Mouse (Mus musculus): ENCODE results near the gene Ubqln1. TPM values are rescaled to one million over a fixed set of nuclear protein-coding genes. Genes with fewer than 3 reads are reported as not detected.

The Ubqln1 gene
- total RNA-seq, 4 experiments from 2014 or later = 146 to 154 (median 149) TPM

DNA sequence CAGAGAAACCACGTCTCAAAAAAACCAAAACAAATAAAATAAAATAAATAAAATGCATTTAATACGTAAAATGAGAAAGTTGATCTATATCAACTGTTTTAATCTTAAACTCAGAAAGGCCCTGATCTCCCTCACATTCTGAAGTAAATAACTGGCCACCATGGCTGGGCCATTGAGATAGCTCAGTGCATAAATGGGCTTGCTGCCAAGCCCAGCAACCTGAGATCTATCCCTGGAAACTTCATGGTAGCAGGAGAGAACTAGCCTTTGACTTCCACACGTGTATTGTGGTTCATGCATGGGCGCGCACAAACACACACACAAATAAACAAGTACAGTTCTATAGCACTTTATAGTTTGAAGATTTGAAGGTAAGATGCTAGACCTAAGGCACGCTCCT lies 14.1 kb downstream of the Ubqln1 start:
- no peak for DNase-seq (ENCODE audit: low spot score in 2 of 2)

DNA sequence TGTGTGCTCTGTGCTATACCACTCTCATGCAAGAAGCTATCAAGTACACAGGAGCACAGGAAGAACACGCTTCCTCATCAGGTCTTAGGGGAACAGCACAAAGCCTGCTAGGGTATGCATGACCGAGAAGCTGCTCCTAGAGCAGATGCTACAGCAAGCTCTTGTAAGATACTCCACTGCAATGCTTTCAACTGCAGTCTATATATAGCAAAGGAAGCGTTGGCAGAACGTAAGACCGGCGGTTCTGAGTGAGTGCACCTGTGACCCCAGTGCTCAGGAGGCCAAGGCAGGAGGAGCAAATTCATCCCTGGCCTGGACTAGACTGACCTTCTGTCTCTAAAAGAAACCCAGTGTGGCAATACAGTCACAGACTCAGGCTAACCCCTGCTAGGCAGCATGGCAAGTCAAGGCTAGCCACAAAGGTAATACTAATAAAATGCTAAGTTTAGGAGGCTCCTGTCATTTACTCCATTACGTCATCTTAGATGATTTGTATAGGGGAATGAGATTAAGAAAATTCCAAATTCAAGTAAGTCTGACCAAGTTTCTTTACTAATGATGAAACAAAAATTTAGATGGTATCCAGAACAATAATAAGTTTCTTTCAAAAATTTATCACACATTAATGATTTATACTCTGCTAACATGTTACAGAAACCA lies 17.3 kb downstream of the Ubqln1 start:
- no peak for DNase-seq (ENCODE audit: low spot score in 2 of 2)

DNA sequence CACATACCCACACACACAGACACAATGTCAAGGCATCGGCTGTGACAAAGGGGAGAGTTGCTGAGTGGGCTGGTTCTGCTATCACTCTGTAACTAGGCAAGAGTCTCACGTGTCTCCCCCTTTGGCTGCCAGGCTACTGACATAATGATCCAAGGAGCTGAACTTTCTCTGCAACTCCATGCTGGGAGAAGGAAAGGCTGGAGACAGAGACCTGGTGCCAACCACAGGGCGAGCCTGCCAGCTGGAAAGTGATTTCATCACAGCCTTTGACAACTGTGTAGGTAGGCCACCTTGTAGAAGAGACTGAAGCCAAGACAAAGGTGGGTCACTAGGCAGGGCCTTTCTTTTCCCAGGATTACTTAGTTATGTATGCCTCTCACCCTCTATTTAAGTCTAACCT lies 18.2 kb downstream of the Ubqln1 start:
- DNase-seq (ENCODE audit: low spot score in 2 of 2) = no peak

DNA sequence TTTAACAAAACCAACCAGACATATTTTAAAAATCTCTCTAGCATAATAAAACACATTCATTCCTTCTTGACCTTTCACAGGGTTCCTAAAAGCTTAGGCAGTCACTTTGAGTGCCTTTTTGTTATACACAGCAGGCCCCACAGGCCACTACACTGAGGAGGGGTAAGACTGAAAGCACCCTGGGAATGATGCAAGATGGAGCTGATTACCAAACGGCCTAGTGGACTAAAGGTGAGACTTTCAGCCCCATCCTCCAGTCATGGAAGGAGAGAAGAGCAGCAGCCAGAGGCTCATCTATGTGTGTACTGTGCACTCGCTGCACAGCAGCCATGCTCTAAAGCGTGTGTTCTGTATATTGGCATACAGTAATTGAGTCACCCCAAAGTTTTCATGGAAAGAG lies 20.5 kb downstream of the Ubqln1 start:
- DNase-seq (ENCODE audit: low spot score in 2 of 2) = no peak

DNA sequence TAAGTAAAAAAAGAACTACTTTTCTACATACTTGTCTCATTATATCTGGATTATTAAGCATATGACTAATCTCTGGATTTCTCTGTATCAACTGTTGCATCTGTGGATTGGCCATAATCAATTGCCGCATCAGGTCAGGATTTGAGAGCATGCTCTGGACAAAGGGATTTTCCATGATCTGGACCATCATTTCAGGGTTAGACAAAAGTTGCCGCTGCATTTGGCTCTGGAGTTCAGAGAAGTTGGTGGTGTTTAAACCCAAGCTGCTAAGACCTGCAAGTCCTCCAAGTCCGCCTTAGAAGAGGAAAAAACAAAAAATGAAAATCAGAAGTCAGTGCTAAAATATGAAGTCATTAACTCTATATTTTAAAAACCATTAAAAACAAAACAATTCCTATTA lies 22.2 kb downstream of the Ubqln1 start:
- DNase-seq (ENCODE audit: low spot score in 2 of 2) = no peak

DNA sequence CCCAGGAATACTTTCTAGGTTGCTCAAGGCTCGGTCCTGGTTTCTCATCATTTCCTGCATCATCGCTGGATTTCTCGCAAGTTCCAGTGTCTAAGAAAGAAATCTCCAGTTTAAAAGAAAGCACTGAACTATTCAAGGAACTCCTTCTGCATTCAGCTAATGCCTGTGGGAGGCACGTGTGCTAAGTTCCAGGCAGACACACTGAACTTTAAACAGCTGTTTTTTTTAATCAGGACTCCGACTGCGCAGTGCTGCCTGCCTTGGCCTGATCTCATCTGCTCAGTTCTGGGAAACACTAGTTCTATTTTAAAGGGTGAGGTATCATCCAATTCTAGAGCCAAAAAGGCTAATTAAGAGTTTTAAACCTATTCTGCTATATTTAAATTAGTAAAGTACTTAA lies 23.3 kb downstream of the Ubqln1 start:
- no peak for DNase-seq (ENCODE audit: low spot score in 2 of 2)

- DNase-seq (ENCODE audit: low spot score in 2 of 2) = no peak
These were observed 23.9 kb downstream of the Ubqln1 start for GRCm38 (mm10) chr13:58191516-58191915.

DNA sequence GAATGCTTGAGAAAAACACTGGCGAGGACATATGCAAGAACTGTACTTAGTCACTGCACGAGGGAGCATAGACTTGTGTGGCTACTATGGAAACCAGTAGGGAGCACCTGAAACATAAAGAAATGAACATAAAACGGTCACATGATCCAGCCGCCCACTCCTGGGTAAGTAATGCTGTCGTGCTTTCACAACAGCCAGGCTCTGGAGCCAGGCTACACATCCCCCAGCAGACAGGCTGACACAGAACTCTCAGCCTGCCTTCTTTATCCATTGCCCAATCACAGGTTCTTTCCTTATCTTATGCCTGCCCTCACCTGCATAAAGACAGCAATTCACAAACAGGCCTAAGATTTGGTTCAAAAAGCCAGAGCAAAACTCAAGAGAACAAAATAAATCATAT lies 26.0 kb downstream of the Ubqln1 start:
- DNase-seq (ENCODE audit: low spot score in 2 of 2) = peak in 1 of 2 experiments; percentile 67

DNA sequence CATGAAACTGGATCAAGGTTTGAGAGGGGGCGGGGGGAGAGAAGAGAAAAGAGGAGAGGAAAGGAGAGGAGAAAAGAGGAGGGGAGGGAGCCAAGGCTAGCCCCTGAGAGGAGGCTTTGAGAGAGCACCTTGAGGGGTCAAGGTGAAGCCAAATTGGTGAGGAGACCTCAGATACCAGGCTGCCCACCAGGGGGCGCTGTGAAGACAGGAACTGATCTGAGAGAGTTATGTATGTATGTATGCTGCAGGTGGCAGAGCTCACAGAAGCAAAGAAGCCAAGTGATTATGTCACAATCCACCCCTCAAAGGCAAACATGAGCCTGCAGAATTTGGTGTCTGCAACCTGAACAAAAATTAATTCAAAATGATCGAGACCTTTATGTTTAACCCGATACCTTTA lies 27.0 kb downstream of the Ubqln1 start:
- peak; percentile 78 for DNase-seq (ENCODE audit: low spot score in 2 of 2)

DNA sequence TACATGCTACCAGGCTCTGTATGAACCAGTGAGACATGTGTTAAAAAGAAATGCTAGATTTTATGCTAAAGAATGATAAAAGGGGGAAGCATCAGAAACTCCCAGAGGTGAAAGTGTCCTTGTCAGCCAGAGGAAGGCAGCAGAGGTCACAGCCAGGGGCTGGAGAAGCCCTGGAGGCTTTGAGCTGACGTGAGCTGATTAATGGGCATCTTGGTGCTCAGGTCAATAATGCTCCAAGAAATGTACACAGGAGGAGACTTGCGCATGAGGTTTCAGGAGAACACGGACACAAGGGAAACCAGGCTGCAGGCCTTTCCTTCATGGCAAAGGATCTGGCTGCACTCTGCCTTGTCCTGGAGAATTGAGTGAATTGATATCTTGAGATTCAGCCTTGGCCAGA lies 27.7 kb downstream of the Ubqln1 start:
- no peak for DNase-seq (ENCODE audit: low spot score in 2 of 2)

GRCm38 (mm10) chr13:58186281-58186680 lies 29.2 kb downstream of the Ubqln1 start:
- peak in 1 of 2 experiments; percentile 47 for DNase-seq (ENCODE audit: low spot score in 2 of 2)

DNA sequence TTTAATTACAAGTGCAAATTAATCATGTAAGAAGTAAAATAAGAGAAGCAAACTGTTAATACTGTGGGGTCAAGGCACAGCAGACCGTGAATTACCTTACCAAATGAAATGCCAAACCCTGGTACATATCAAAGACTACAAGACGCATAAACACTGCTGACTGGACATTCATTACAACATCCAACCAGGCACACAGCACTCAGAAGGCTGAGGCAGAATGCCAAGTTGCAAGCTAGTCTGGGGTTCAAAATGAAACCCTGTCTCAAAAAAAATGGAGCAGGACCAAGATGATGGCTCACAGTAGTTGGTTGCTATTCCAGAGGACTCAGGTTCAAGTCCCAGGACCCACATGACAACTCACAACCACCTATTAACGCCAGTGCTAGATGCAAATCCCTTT lies 31.3 kb downstream of the Ubqln1 start:
- DNase-seq (ENCODE audit: low spot score in 2 of 2) = no peak

DNA sequence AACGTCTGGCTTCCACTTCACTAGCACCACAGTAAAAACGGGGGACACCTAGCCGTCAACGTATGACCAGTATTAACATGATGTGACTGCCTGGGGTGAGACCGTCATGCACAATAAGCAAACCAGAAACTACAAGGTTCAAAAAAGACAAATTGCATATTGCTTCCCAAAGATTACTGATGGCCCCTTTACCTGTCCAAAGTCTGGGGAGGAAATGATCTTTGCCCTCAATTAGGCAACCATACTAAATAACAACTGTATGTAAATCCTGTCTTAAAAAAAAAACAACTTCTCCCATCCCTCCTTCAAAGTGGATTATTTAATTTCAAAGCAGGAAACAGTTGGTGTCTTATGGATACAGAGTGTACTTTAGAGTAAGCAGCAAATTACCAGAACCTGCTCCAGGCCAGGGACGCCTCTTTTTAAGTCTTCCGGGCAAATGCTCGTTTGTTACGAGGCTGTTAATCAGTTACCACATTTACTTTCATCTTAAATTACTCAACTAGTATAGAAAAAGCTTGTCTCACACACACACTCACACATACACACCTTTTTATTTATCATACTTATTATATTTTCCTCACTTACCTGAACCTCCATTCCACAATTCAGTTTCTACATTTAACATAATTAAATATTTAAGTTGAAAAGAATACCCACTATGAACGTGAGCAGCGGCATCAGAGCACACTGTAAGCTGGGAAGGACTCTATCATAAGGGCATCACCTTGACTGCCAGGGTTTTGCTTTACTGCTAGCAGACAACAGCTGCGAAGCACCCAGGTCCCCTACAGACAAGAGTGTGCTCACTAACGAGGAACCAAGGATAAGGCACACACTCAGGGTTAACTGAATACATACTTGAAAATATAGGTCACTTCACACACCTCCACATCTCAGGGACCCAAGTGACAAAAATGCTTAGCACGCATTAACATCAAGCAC lies 33.6 kb downstream of the Ubqln1 start:
- no peak for DNase-seq (ENCODE audit: low spot score in 2 of 2)

DNA sequence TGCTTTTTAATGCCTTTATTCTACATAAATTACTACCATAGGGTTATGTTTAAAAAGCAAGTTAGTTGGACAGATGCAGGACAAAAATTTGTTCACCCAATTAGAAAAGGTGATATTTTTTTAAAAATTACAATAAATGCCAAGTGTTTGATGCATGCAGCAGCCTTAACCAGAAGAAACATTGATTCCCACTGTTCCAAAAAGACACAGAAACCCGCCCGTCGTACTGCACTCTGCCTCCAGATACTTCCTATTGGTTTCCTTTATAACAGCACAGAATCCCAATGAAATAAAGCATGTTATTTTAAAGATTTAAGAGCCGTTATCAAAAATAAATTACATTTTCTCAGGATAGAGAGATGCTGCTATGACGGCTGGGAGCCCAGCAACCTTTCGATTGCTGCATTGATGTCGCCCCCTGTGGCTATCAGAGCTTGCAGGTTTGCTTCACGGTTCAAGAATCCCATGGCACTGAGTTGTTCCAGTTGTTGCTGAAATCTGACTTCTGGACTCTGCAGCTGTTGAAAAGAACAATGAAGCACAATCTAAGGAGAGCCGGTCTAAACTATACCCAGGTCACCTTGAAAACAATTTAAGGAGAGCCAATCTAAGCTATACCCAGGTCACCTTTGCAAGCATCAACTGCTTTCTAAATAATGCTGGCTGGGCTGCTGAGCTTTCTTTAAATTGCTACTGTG lies 37.8 kb downstream of the Ubqln1 start:
- peak; percentile 100 for DNase-seq (ENCODE audit: low spot score in 2 of 2)

DNA sequence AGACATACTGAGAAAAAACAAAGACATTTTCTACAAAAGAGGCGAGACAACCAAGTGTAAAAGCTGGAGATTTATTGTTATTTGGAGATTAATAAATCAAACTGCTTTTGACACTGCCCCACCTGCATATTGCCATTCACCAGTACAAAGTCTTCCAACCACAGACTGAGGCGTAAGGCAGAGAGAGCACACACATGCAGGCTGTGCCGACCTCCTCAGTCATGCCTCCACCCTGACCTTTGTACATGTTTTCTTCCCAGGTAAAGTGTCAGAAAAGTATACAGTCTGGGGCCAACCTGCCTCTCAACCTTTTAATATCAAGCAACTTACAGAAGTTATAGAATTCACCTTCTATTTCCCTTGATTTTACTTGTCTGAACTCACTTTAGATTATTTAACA lies 39.3 kb downstream of the Ubqln1 start:
- DNase-seq (ENCODE audit: low spot score in 2 of 2) = no peak

GRCm38 (mm10) chr13:58168119-58168518 lies 47.3 kb downstream of the Ubqln1 start:
- no peak for DNase-seq (ENCODE audit: low spot score in 2 of 2)

- DNase-seq (ENCODE audit: low spot score in 2 of 2) = no peak
These were observed 52.1 kb downstream of the Ubqln1 start for GRCm38 (mm10) chr13:58163343-58163742.

- DNase-seq (ENCODE audit: low spot score in 2 of 2) = no peak
These were observed 54.7 kb downstream of the Ubqln1 start for GRCm38 (mm10) chr13:58160761-58161160.

DNA sequence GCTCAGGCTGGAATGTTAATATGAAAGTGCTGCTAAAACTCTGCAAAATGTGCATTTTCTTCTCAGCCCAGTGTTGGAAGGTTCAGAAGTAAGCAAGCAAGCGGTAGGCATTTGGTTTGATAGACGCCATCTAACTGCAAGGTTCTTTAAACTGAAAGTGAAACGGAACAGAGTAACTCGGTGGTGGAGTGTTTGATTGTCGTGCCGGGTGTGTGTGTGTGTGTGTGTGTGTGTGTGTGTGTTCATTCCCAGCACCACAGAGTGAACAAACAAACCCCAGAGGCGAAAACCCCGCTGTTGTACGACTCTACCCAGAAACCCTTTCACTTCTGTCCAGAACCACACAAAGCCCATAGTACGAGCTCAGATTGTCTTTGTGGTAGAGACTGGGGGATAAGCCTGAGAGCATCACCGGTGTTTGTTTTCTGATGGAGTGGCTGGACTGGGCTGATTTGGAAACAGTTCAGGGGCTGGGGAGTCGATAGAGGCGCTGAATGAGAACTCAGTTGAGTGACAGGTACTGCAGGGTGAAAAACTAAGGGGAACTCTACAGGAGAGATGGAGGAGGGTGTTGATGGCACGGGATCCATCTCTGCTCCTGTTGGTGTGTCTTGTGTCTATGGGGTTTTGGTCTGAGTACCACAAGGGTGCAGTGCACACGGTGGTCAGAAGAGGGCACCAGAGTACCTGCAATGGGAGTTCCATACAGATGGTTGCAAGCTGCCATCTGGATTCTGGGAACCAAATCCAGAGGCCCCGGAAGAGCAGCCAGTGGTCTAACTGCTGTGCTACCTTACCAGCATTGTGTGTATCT lies 57.1 kb downstream of the Ubqln1 start:
- DNase-seq (ENCODE audit: low spot score in 2 of 2) = peak; percentile 80 to 88

DNA sequence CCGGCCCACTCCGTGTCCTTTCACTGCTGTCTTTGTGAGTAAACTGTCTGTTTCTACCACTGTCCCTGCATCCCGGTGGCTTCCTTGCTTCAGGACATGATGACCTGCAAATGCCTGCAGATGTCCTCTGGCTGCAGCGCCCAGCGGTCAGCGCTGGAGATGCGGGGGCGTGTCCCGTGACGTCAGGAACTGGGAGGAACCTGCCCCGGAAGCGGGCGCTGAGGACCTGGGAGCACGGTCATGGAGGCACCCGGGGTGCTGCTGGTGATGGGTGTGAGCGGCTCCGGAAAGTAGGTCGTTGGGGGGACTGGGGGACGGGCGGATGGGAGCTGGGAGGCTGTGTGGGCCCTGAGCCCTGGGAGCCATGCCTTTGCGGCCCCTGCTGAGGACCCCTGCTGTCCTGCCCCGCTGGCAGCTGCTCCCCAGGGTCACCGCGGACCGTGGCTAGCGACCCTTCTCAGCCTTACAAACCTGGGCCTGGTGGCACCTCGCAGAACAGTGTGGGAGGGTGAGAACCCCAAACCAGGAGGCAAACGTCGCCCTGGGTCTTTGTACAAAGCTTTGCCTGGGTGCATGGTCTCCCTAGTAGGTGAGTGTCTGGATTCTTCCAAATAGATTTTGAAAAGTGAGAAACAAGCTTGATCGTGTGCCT lies 57.9 kb downstream of the Ubqln1 start, which contains the start of gene Idnk:
Idnk (plus strand) TSS at position 203 of the 652 bp plus-strand sequence.
- DNase-seq (ENCODE audit: low spot score in 2 of 2) = peak; percentile 70 to 76

DNA sequence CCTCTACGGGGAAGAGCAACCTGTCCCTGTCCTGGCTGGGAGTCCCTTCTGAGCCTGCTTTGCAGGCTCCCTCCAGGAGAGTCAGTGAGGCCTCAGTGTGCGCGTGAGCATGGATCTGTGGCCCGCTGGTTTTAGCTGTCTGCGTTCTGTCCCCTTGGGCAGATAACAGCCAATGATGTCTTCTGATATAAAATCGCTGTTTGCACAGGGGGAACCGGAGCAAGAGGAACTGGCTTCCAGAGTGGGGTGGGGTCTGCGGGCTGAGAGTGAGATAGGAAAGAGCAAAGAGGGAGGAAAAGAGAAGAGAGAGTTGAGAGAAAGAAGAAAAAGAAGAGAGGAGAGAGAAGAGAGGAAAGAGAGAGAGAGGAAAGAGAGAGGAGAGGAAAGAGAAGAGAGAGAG lies 58.4 kb downstream of the Ubqln1 start:
- no peak for DNase-seq (ENCODE audit: low spot score in 2 of 2)
